Mouse (Mus musculus): Measurements from ENCODE around the gene Il6ra. TPM values are rescaled to one million over a fixed set of nuclear protein-coding genes. Genes with fewer than 3 reads are reported as not detected.

Gene Il6ra
- polyA plus RNA-seq, 1 experiment from 2014 or later = 1.2 TPM

DNA sequence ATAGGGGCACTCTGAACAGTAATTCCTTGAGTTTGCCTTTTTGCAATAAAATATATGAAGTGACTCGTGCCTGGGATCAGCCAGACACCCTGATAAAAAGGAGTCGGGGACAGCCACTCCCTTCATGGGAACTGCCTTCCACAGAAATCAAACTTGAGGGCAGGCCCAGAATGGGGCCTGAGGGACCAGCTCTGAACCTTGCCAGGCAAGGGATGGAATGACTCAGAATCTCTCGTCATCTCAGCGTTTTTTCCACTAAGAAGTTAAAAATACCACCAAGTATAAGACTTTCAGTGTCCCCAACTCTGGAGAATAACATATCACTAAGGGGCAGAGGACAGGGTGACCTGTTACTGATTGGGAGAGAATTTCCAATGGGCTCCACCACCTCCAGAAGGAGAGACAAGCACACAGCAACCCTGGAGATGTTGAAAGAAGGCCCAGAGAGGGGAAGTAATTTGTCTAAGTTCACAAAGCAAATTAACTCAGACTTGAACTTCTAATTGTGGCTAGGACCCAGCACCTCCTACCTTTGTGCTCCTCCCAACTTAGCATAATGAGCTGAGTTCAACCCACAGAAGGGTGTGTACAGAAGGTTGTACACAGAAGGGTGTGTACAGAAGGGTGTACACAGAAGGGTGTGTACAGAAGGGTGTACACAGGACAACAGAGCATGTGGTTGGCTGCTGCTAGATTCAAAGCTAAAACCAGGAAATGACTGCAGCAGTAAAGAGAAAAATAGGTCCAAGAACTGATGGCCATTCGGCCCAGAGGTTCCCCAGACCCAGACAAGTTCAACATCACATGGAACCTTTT is 32.8 kb downstream of the Il6ra start:
- no peak overlapping the region for H3K27ac ChIP-seq
- no peak for ATAC-seq (replicated peaks)
- no peak overlapping the region for H3K4me2 ChIP-seq
- H3K27me3 ChIP-seq (replicated peaks) = peaks cover 13% of the 10 kb centered on the region; the same call in 1 of the 2 replicates
- no peaks in the 10 kb centered on the region for H3K9me3 ChIP-seq
- no peaks in the 10 kb centered on the region for H3K4me1 ChIP-seq
- H3K36me3 ChIP-seq (replicated peaks) = no peaks in the 10 kb centered on the region
- no peak overlapping the region for H3K4me3 ChIP-seq
- 74% methylated on average over 5 of the region's 5 CpGs for WGBS
- no peak overlapping the region for H3K9ac ChIP-seq

DNA sequence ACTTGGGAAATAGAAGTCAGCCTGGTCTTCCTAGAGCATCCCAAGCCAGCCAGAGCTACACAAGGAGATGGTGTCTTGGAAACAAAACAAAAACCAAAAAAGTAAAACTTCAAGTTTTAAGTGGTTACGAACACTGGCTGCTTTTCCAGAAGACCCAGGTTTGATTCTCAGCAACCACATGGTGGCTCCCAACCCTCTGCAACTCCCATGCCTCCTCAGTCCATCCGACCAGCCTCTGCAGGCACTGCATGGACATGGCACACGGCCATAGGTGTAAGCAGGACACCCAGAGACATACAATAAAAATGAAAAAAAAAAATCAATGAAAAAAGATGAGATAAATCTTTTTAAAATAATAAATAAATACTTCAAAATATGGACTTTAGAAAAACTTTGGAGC is 33.7 kb downstream of the Il6ra start:
- H3K27ac ChIP-seq = no peak overlapping the region
- H3K9me3 ChIP-seq = no peaks in the 10 kb centered on the region
- 65% methylated on average over 3 of the region's 3 CpGs for WGBS
- H3K4me2 ChIP-seq = no peak overlapping the region
- ATAC-seq (replicated peaks) = no peak
- no peaks in the 10 kb centered on the region for H3K4me1 ChIP-seq
- peaks cover 13% of the 10 kb centered on the region; the same call in 1 of the 2 replicates for H3K27me3 ChIP-seq (replicated peaks)
- H3K36me3 ChIP-seq (replicated peaks) = no peaks in the 10 kb centered on the region
- no peak overlapping the region for H3K4me3 ChIP-seq
- H3K9ac ChIP-seq = no peak overlapping the region

DNA sequence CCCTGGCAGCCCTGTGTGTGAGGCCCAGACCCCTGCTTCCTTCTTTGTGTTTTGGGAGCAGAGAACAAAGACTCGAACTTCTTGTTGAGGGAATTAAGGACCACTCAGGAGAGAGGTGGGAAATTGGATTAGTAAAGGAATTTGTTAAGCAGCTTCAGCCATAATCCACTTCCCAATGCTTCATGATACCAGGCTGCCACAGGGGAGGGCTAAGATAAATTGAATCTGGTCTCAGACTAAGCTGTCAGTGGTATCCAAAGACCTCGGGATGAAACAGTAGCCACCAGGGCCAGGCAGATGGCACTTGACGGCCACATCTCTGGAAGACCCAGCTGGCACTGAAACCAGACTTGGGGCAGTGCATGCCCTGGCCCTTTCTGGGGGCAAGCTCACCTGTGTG is 34.5 kb downstream of the Il6ra start:
- no peak for ATAC-seq (replicated peaks)
- H3K27me3 ChIP-seq (replicated peaks) = peaks cover 13% of the 10 kb centered on the region; the same call in 1 of the 2 replicates
- WGBS = 4% methylated on average over 3 of the region's 3 CpGs

DNA sequence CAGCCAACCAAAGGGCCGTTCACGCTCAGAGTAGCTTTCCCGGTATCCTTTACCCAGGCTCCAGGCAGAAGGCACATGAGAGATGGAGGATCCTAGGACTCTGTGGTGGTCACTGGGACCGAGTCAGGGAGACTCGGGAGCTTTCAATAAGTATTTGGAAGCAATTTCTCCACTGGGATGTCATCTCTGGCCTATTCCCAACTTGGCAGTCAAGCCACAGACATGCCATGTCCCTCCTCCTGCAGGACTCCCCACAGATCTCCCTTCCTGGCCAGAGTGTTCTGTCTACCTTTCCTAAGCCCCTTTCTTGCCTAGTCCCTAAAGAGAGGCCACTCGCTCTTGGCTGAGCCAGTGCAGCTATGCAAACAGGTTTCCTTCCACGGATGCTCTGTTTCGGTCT is 35.9 kb downstream of the Il6ra start:
- Histone ChIP-seq H3K36me3 (replicated peaks) (no peaks in the 10 kb centered on the region), H3K9ac (no peak overlapping the region), H3K4me3 (no peak overlapping the region), H3K4me1 (no peaks in the 10 kb centered on the region), H3K27me3 (replicated peaks) (peaks cover 13% of the 10 kb centered on the region; the same call in 1 of the 2 replicates), H3K9me3 (no peaks in the 10 kb centered on the region), H3K27ac (no peak overlapping the region), H3K4me2 (no peak overlapping the region)
- WGBS = 69% methylated on average over 8 of the region's 8 CpGs
- ATAC-seq (replicated peaks) = no peak

More for the DNA sequence above, 34.5 kb downstream of the Il6ra start:
- Histone ChIP-seq H3K9me3 (no peaks in the 10 kb centered on the region), H3K4me2 (no peak overlapping the region), H3K36me3 (replicated peaks) (no peaks in the 10 kb centered on the region), H3K4me3 (no peak overlapping the region), H3K9ac (no peak overlapping the region), H3K4me1 (no peaks in the 10 kb centered on the region), H3K27ac (no peak overlapping the region)

DNA sequence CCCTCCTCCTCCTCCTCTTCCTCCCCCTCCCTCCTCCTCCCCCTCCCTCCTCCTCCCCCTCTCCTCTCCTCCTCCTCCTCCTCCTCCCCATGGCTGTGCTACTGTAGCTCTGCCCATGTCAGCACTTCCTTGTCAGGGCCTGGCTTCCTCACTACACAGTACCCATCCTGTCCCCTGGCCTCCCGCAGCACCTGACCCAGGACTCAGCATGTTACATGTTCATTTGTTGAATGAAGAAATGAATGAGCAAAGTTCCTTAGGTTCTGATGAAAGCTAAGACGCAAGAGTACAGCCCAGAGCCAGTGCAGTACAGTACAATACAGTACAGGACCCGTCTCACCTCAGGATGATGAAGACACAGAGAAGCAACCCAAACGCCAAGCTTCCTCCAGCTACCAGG is 36.5 kb downstream of the Il6ra start:
- Histone ChIP-seq H3K9ac (no peak overlapping the region), H3K4me1 (no peaks in the 10 kb centered on the region), H3K27ac (no peak overlapping the region), H3K27me3 (replicated peaks) (peaks cover 13% of the 10 kb centered on the region; the same call in 1 of the 2 replicates), H3K4me2 (no peak overlapping the region), H3K9me3 (no peaks in the 10 kb centered on the region), H3K36me3 (replicated peaks) (no peaks in the 10 kb centered on the region), H3K4me3 (no peak overlapping the region)
- WGBS = 81% methylated on average over 4 of the region's 4 CpGs
- ATAC-seq (replicated peaks) = no peak

DNA sequence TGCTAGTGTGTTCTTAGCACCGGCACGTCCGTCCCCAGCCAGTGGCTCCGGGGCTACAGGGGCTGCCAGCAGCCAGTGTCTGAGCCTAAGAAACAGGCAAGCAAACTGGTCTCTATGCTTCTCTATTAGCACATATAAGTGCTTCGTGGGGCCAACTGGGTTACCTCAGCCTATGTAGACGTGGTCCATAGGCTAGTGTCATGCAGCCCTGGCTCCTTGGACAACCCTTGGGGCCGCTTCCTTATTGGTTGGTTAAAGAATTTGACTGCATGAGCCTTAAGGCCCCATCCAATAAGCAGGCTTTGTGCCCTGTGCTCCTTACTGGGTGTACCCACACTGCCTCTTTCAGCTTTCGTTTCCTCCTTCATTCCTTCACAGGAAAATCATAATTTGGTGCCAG is 37.2 kb downstream of the Il6ra start:
- Histone ChIP-seq H3K9ac (no peak overlapping the region), H3K4me2 (no peak overlapping the region), H3K27ac (no peak overlapping the region), H3K9me3 (no peaks in the 10 kb centered on the region), H3K36me3 (replicated peaks) (no peaks in the 10 kb centered on the region), H3K4me3 (no peak overlapping the region), H3K4me1 (no peaks in the 10 kb centered on the region), H3K27me3 (replicated peaks) (peaks cover 13% of the 10 kb centered on the region; the same call in 1 of the 2 replicates)
- ATAC-seq (replicated peaks) = no peak
- WGBS = 79% methylated on average over 8 of the region's 8 CpGs

DNA sequence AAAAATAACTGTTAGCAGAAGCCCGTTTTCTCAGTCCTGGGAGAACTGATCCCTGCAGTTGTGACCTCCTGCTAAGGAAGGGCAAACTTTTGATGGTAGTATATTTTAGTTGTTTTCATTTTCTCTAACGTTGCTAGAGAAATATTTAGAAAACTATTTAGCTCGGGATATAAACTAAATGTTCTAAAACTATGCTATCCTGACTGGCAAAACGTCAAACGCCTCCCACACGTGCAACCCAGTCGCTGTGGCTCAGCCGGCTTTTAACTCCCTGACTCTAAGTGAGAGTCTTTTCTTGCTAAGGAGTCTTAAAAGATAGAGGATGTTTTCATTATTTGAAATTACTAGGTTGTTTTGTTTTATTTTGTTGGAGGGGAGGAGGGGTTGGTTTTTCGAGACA is 38.0 kb downstream of the Il6ra start:
- ATAC-seq (replicated peaks) = no peak
- H3K9me3 ChIP-seq = no peaks in the 10 kb centered on the region
- H3K4me1 ChIP-seq = no peaks in the 10 kb centered on the region
- H3K27ac ChIP-seq = no peak overlapping the region
- H3K4me2 ChIP-seq = no peak overlapping the region
- no peak overlapping the region for H3K4me3 ChIP-seq
- no peaks in the 10 kb centered on the region for H3K36me3 ChIP-seq (replicated peaks)
- 85% methylated on average over 9 of the region's 9 CpGs for WGBS
- H3K27me3 ChIP-seq (replicated peaks) = peaks cover 13% of the 10 kb centered on the region; the same call in 1 of the 2 replicates
- H3K9ac ChIP-seq = no peak overlapping the region

DNA sequence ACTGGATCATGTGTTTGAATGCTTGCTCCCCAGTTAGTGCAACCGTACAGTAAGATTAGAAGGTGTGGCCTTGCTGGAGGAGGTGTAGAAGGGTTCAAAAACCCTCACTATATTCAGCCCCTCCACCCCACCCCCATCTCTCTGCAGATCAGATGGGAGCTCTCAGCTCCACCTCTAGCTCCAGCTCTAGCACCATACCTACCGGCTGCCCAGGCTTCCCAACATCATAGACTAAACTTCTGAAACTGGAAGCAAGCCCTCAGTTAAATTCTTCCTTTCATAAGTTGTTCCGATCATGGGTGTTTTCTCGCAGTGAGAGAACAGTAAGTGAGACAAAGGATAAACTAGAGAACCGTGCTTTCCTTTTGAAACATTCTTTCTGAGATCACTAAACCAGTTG is 38.9 kb downstream of the Il6ra start:
- H3K27ac ChIP-seq = no peak overlapping the region
- H3K4me3 ChIP-seq = no peak overlapping the region
- H3K4me1 ChIP-seq = no peaks in the 10 kb centered on the region
- 91% methylated on average over 5 of the region's 5 CpGs for WGBS
- ATAC-seq (replicated peaks) = no peak
- no peak overlapping the region for H3K9ac ChIP-seq
- no peaks in the 10 kb centered on the region for H3K9me3 ChIP-seq
- no peaks in the 10 kb centered on the region for H3K36me3 ChIP-seq (replicated peaks)
- peaks cover 13% of the 10 kb centered on the region; the same call in 1 of the 2 replicates for H3K27me3 ChIP-seq (replicated peaks)
- no peak overlapping the region for H3K4me2 ChIP-seq

DNA sequence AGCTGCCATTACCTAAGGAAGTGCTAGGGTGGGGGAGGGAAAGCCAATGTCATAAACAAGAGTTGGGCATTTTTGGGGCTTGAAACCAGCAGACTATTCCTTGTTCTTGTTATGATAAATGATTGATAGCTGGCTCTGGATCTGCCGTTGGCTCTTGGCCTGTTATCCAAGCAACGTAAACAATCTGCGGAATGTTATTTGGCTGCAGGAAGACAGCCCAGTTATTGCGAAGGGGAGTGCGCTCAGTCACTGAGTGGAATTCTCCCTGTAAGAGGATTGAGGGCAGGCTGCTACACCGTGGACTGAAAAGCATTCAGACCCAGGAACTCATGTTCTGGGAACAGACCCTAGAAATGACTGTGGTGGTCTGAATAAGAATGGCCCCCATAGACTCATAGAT is 40.3 kb downstream of the Il6ra start:
- Histone ChIP-seq H3K36me3 (replicated peaks) (no peaks in the 10 kb centered on the region), H3K9me3 (no peaks in the 10 kb centered on the region), H3K27me3 (replicated peaks) (peaks cover 11% of the 10 kb centered on the region; the same call in 1 of the 2 replicates), H3K9ac (no peak overlapping the region), H3K27ac (no peak overlapping the region), H3K4me2 (no peak overlapping the region), H3K4me3 (no peak overlapping the region), H3K4me1 (peaks cover 6% of the 10 kb centered on the region)
- ATAC-seq (replicated peaks) = no peak
- 86% methylated on average over 6 of the region's 6 CpGs for WGBS

DNA sequence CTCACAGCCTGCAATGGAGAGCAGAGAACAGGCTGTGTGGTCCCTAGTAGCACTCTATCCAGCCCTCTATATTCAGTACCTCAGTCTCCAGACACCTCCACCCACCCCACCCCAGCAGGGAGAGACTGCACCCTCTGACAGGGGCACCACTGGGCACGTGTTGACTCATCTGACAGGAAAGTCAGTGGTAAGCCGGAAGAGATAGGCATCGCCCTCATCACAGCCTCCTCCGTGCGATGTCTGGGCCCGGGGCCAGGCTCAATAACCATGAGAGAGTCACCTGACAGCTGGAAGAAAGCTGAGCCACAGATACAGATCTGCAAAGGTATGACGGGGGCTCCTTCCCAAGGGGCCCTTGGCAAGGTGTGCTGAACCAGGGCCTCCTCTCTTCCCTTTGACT is 40.8 kb downstream of the Il6ra start:
- H3K9me3 ChIP-seq = no peaks in the 10 kb centered on the region
- 87% methylated on average over 7 of the region's 7 CpGs for WGBS
- no peak overlapping the region for H3K9ac ChIP-seq
- peaks cover 7% of the 10 kb centered on the region; the same call in 1 of the 2 replicates for H3K27me3 ChIP-seq (replicated peaks)
- no peak for ATAC-seq (replicated peaks)
- no peak overlapping the region for H3K4me3 ChIP-seq
- no peak overlapping the region for H3K27ac ChIP-seq
- H3K4me2 ChIP-seq = no peak overlapping the region
- peaks cover 8% of the 10 kb centered on the region for H3K4me1 ChIP-seq
- no peaks in the 10 kb centered on the region for H3K36me3 ChIP-seq (replicated peaks)

DNA sequence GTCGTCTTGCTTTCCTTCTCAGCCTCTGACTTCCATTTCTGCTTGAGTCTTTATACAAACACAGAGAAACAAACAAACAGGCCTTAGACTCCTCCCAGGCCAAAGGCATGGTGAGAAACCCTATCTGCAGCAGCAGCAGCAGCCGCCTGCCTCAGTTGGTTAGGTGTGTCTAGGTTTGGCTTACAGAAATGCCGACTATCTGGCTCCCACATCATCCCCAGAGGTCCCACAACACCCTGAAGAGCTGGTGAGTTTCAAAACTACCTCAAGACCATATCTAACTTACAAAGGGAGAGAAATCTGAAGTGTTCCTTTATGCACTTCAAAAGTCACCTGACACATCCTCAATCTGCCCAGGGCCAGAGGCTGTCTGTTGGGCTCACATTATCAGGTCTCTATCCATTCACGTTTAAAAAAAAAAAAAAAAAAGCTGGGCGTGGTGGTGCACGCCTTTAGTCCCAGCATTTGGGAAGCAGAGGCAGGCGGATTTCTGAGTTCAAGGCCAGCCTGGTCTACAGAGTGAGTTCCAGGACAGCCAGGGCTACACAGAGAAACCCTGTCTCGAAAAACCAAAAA is 41.6 kb downstream of the Il6ra start:
- H3K9me3 ChIP-seq = no peaks in the 10 kb centered on the region
- no peak for ATAC-seq (replicated peaks)
- H3K27me3 ChIP-seq (replicated peaks) = no peaks in the 10 kb centered on the region; the same call in 1 of the 2 replicates
- no peak overlapping the region for H3K27ac ChIP-seq
- peaks cover 8% of the 10 kb centered on the region for H3K4me1 ChIP-seq
- WGBS = 81% methylated on average over 8 of the region's 8 CpGs
- no peak overlapping the region for H3K4me2 ChIP-seq
- no peak overlapping the region for H3K9ac ChIP-seq
- no peaks in the 10 kb centered on the region for H3K36me3 ChIP-seq (replicated peaks)
- H3K4me3 ChIP-seq = no peak overlapping the region

DNA sequence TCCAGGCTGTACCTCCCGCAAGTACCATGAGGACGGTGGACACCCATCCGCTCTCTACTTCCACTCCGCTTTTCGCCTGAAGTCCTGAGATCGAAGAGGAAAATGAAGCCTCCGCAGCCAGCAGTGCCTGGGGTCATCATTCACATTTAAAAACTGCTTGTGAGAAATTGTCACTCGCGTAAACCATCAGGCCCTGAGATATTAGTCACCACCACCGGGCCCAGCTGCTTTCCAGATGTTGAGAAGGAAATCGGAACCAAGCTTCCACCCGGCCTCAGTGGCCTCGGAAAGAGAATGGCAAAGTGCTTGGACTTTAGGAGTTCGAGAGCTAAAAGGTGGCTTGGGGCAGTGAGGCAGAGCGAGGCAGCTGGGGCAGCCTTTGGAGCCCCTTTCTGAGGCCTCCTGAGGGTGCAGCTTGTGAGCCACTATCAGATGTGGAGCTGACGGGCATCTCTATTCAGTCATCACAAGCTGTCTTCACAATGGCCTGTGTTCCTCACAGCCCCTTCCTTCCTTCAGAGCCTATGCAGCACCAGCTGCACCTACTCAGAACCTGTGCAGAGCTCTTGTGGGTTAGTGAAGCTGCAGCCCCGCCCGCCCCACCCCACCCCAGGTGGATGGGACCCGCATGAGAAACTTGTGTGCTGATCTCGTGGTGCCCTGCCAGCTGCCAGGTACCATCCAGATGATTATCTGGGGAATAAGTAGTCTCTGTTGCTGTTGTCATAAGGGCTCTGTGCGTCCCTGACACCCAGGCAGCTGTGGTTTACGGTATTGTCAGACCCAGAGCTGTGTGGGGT is 42.3 kb downstream of the Il6ra start:
- no peak overlapping the region for H3K4me3 ChIP-seq
- no peaks in the 10 kb centered on the region for H3K9me3 ChIP-seq
- H3K4me1 ChIP-seq = peaks cover 8% of the 10 kb centered on the region
- no peaks in the 10 kb centered on the region for H3K36me3 ChIP-seq (replicated peaks)
- H3K27ac ChIP-seq = no peak overlapping the region
- no peak overlapping the region for H3K4me2 ChIP-seq
- no peaks in the 10 kb centered on the region; the same call in 1 of the 2 replicates for H3K27me3 ChIP-seq (replicated peaks)
- WGBS = 80% methylated on average over 22 of the region's 22 CpGs
- ATAC-seq (replicated peaks) = no peak
- H3K9ac ChIP-seq = no peak overlapping the region

All from midbrain, embryonic 15.5 days (tissue).